Mouse (Mus musculus) neural tube, embryonic 15.5 days (tissue): ENCODE results near the gene 1810046K07Rik. TPM values are rescaled to one million over a fixed set of nuclear protein-coding genes. Genes with fewer than 3 reads are reported as not detected.

Experiments
- ATAC-seq: fragments of 200-750 bp; cut with Nextera tagmentation; 2 replicates; pipeline ENCODE4 v1.8.0; 2017; ENCODE audit warnings: mild to moderate bottlenecking, moderate TSS enrichment, moderate library complexity; ENCODE audit not compliant: low FRiP score
- H3K27ac ChIP-seq: fragments of 300-500 bp; sonication (generic); replicated peaks from 2 replicates; pipeline ENCODE4 v1.5.1; 2015; ENCODE audit warnings: mild to moderate bottlenecking, inconsistent platforms
- H3K27me3 ChIP-seq: fragments of 300-500 bp; sonication (generic); replicated peaks from 2 replicates; pipeline ENCODE4 v1.6.1; 2015; ENCODE audit warnings: inconsistent platforms
- H3K36me3 ChIP-seq: fragments of 300-500 bp; sonication (generic); 2 replicates; pipeline ENCODE4 v1.6.1; 2015; ENCODE audit warnings: inconsistent platforms
- H3K4me1 ChIP-seq: fragments of 300-500 bp; sonication (generic); 2 replicates; pipeline ENCODE4 v1.6.1; 2015; ENCODE audit warnings: inconsistent platforms
- H3K4me2 ChIP-seq: fragments of 300-500 bp; sonication (generic); 2 replicates; pipeline ENCODE4 v1.6.1; 2015; ENCODE audit warnings: inconsistent platforms, mild to moderate bottlenecking, moderate library complexity
- H3K4me3 ChIP-seq: fragments of 300-500 bp; sonication (generic); replicated peaks from 2 replicates; pipeline ENCODE4 v1.5.1; 2015; ENCODE audit warnings: mild to moderate bottlenecking, inconsistent platforms
- H3K9ac ChIP-seq: fragments of 300-500 bp; sonication (generic); replicated peaks from 2 replicates; pipeline ENCODE4 v1.6.1; 2015; ENCODE audit warnings: mild to moderate bottlenecking, inconsistent platforms
- H3K9me3 ChIP-seq: fragments of 300-500 bp; sonication (generic); replicated peaks from 2 replicates; pipeline ENCODE4 v1.6.1; 2016; ENCODE audit warnings: inconsistent platforms
- WGBS: fragments of 180-500 bp; shearing (Covaris S2); methylation state at CpG from one replicate; pipeline ENCODE4 v1.1.7; 2015; ENCODE audit warnings: mixed read lengths; 5-methylcytosine and 5-hydroxymethylcytosine counted together
- polyA plus RNA-seq: library from polyadenylated mRNA; unstranded; fragments of >200 nt; fragmentation: Nextera tagmentation; extraction: Ambion mirVana; gene quantifications from 2 replicates; pipeline ENCODE4 v1.2.1, GENCODE M21; 2015

The 1810046K07Rik gene
- polyA plus RNA-seq, 1 experiment from 2014 or later = not detected

DNA sequence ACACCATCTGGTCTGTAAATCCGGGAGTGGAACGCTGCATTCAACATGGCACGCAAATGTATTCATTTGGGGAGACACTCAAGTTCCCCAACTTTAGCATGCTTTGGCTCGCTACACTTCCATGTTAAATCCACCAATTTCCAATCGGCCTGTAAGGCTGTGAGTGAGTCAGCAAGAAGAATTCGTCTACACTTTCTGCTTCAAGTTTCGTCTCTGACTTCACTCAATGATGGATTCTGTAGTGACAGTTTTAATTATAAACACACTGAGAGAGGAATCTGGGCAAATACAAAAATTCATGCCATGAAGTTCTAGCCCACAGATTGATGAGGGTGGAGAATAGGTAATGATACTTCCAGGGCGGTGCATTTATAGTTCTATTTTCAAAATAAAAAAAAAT, 35.2 kb downstream of the 1810046K07Rik start:
- Histone ChIP-seq H3K36me3 (no peaks in the 10 kb centered on the region), H3K9ac (no peak overlapping the region), H3K4me2 (no peak overlapping the region), H3K4me1 (no peaks in the 10 kb centered on the region), H3K9me3 (0 out of 2 replicates have a peak, but pooled peaks cover 3% of the 10 kb centered on the region), H3K27me3 (no peaks in the 10 kb centered on the region), H3K27ac (no peak overlapping the region), H3K4me3 (no peak overlapping the region)
- WGBS = 83% methylated on average over 8 of the region's 8 CpGs
- no peak for ATAC-seq

DNA sequence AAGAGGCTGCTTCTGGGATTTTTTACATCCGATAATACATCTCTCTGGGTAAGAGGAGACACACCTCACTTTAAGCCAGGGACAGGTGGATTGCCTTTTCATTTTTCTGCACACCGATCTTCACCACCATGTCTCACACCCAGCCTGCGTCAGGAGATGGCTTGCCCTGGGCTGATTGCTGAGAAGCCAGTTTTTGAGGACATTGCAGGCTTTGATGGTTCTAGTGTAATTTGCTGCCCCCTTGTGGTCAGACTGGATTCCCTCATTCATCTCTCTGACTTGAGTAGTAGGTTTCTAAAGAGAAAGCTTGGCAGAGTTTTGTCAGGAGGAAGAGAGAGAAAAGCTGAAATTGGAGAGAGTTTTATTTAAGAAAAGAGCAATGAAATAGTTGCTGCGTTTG, 36.0 kb downstream of the 1810046K07Rik start:
- ATAC-seq = 0 out of 2 replicates have a peak, but pooled peaks have one; percentile 28
- no peak overlapping the region for H3K4me3 ChIP-seq
- H3K9ac ChIP-seq = no peak overlapping the region
- H3K27ac ChIP-seq = no peak overlapping the region
- H3K4me1 ChIP-seq = no peaks in the 10 kb centered on the region
- H3K36me3 ChIP-seq = no peaks in the 10 kb centered on the region
- H3K4me2 ChIP-seq = no peak overlapping the region
- WGBS = 31% methylated on average over 4 of the region's 4 CpGs
- H3K27me3 ChIP-seq = no peaks in the 10 kb centered on the region
- no peaks in the 10 kb centered on the region for H3K9me3 ChIP-seq

- Histone ChIP-seq H3K9me3 (no peaks in the 10 kb centered on the region), H3K4me2 (no peak overlapping the region), H3K4me1 (no peaks in the 10 kb centered on the region), H3K4me3 (no peak overlapping the region), H3K9ac (no peak overlapping the region), H3K27me3 (no peaks in the 10 kb centered on the region), H3K27ac (no peak overlapping the region), H3K36me3 (no peaks in the 10 kb centered on the region)
- ATAC-seq = no peak
- WGBS = 83% methylated on average over 4 of the region's 4 CpGs
These were observed 37.7 kb downstream of the 1810046K07Rik start for GRCm38 (mm10) chr9:51290980-51291379.

DNA sequence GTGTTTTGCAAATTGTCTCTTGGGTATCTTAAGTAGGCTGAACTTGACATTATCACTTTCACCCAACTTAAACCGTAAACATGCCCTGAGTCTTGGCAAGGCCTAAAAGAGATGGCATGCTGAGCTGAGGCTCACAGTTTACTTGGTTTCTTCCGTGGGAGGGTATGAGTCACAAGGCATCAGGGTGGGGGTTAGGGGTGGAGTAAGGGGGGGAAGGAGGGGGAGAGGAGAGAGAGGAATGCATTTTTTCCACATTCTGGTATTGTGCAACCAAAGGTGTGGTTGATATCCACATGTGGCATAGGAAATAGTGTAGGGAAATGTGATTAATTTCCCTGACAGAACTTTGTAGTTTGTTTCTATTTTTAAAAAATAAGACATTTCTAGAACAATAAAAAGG, 42.6 kb downstream of the 1810046K07Rik start:
- no peak for ATAC-seq
- no peaks in the 10 kb centered on the region for H3K36me3 ChIP-seq
- no peak overlapping the region for H3K4me3 ChIP-seq
- H3K4me1 ChIP-seq = no peaks in the 10 kb centered on the region
- no peaks in the 10 kb centered on the region for H3K9me3 ChIP-seq
- H3K4me2 ChIP-seq = no peak overlapping the region
- 51% methylated on average over 2 of the region's 2 CpGs for whole genome bisulfite sequencing
- 0 out of 2 replicates have a peak, but pooled peaks cover 1% of the 10 kb centered on the region for H3K27me3 ChIP-seq
- H3K27ac ChIP-seq = no peak overlapping the region
- H3K9ac ChIP-seq = no peak overlapping the region

- peak within 1 kb of the TSS; percentile 51 for H3K9ac ChIP-seq
- peaks cover 26% of the 10 kb centered on the region for H3K27me3 ChIP-seq
- H3K4me1 ChIP-seq = peaks cover 17% of the 10 kb centered on the region
- H3K9me3 ChIP-seq = no peaks in the 10 kb centered on the region
- peak; percentile 90 for ATAC-seq
- peak within 1 kb of the TSS; percentile 30; the same call in 1 of the 2 replicates for H3K27ac ChIP-seq
- H3K4me3 ChIP-seq = peak within 1 kb of the TSS; percentile 46
- H3K4me2 ChIP-seq = peak within 1 kb of the TSS; percentile 91
- H3K36me3 ChIP-seq = no peaks in the 10 kb centered on the region
- WGBS = under 1% methylated on average over 53 of the region's 53 CpGs
These were observed 50.0 kb downstream of the 1810046K07Rik start, which contains the start of gene Colca2 for GRCm38 (mm10) chr9:51278500-51279381. Gene Colca2 (minus strand): TSS chr9:51278569.

DNA sequence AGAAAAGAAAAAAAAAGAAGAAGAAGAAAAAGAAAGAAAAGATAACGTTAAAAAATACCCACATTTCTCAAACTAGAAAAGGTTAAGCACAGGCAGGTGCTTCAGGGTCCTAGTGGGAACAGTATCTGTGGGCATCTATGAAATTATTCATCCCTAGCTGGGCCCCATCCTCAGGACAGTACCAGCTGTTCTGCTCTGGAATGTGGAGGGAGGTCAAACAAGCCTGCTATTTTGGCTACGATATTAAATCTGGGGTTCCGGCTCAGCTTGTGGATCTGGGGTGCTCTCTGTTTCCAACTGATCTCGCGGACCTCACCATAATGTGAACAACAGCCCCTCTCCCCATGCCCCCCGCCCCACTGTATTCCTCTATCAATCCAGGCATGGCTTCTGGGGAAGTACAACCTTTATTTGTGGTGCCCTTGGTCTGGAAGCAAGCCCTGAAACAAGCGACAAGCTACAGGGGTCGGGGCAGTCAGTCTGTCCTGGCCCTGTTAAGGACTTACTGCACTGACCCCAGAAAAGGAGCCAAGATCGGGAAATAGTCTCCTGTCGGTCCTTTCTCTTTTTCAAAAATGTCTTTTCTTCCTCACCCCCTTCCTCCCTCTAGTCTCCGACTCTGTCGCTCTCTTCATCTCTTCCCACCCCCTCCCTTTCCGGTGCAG, 50.8 kb downstream of the 1810046K07Rik start:
- Histone ChIP-seq H3K4me1 (peaks cover 17% of the 10 kb centered on the region), H3K9me3 (no peaks in the 10 kb centered on the region), H3K4me3 (peak overlapping the region; percentile 46), H3K27ac (0 out of 2 replicates have a peak overlapping the region, but pooled peaks have one; percentile 9), H3K27me3 (peaks cover 26% of the 10 kb centered on the region), H3K9ac (peak overlapping the region; percentile 51; the same call in 1 of the 2 replicates), H3K4me2 (peak overlapping the region; percentile 91), H3K36me3 (no peaks in the 10 kb centered on the region)
- no peak for ATAC-seq
- WGBS = 23% methylated on average over 13 of the region's 13 CpGs

DNA sequence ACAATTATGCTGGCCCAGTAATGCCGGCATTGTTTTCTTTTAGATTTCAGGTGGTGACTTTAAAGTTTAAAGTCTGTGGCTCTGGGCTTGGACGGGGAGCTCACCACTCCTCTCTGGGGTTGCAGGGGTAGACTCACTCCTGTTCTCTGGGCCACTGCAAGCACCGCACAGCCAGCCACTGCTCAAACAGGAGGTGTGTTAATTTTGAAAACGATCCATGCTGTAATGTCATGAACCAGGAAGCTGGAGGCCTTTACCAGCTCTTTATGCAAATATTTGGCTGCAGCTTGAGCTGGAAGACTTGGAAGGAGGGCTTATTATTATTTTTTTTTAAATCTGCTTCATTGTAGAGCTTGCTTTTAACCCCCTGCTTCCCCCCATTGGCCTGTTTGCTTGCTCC, 54.0 kb downstream of the 1810046K07Rik start:
- Histone ChIP-seq H3K36me3 (no peaks in the 10 kb centered on the region), H3K4me3 (no peak overlapping the region), H3K27ac (no peak overlapping the region), H3K9ac (no peak overlapping the region), H3K4me1 (peaks cover 17% of the 10 kb centered on the region), H3K9me3 (no peaks in the 10 kb centered on the region), H3K4me2 (no peak overlapping the region), H3K27me3 (peaks cover 16% of the 10 kb centered on the region)
- no peak for ATAC-seq
- 32% methylated on average over 4 of the region's 4 CpGs for WGBS

DNA sequence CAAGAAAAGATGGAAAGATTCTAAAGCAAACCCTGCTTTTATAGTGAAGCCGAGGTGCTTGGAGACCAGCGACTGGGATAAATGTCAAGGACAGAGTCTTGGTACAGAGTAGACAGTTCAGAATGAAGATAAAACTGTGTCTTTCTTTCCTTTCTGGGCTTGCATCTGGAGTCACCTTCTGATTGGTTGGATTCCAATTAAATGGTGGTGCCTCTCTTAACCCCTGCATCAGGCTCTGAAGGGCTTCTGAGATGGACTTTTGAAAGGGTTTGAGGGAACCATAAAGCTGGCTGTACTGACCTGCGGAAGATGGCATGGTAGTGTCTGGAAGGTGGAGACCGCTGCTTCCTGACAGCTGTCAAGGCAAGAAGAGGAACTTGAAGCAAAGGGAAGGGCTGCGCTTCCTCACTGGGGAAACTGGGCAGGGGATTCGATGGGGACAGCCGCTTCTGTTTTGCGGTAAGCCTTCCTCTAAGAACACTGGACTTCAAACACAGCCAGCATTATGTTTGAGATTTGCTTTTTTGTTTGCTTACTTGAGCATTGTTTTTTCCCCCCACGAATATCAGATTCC, 55.0 kb downstream of the 1810046K07Rik start:
- 67% methylated on average over 9 of the region's 9 CpGs for WGBS
- peaks cover 9% of the 10 kb centered on the region for H3K4me1 ChIP-seq

GRCm38 (mm10) chr9:51272102-51272501, 56.6 kb downstream of the 1810046K07Rik start:
- Histone ChIP-seq H3K36me3 (no peaks in the 10 kb centered on the region), H3K27me3 (no peaks in the 10 kb centered on the region), H3K4me2 (no peak overlapping the region), H3K4me1 (no peaks in the 10 kb centered on the region), H3K9ac (no peak overlapping the region), H3K4me3 (no peak overlapping the region), H3K9me3 (no peaks in the 10 kb centered on the region), H3K27ac (no peak overlapping the region)
- WGBS = 80% methylated on average over 5 of the region's 5 CpGs
- ATAC-seq = no peak

More for the DNA sequence above, 55.0 kb downstream of the 1810046K07Rik start:
- no peak overlapping the region for H3K27ac ChIP-seq
- H3K36me3 ChIP-seq = no peaks in the 10 kb centered on the region
- H3K4me3 ChIP-seq = no peak overlapping the region
- no peak for ATAC-seq
- H3K9me3 ChIP-seq = no peaks in the 10 kb centered on the region
- H3K4me2 ChIP-seq = no peak overlapping the region
- peaks cover 7% of the 10 kb centered on the region for H3K27me3 ChIP-seq
- H3K9ac ChIP-seq = no peak overlapping the region

DNA sequence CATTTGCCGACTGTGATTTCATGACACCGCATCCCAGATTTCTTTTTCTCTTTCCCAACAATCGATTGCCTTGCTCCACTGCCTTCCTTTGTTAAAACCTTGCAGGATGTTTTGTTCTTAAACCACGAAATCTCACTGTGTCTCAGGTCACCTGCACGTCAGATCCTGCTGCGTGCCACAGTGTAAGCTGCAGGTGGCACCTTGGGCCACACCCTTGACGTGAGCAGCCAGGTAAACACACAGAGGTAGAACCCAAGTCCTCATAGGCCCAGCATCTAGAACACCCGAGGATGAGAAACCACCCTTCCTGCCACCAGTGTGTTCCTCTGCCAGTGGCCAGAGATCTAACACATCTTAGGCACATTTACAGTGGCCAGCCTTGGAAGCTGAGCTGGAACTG, 57.6 kb downstream of the 1810046K07Rik start:
- 71% methylated on average over 8 of the region's 8 CpGs for WGBS
- no peaks in the 10 kb centered on the region for H3K9me3 ChIP-seq
- H3K27ac ChIP-seq = no peak overlapping the region
- H3K4me3 ChIP-seq = no peak overlapping the region
- no peak overlapping the region for H3K4me2 ChIP-seq
- no peak overlapping the region for H3K9ac ChIP-seq
- H3K27me3 ChIP-seq = no peaks in the 10 kb centered on the region
- H3K36me3 ChIP-seq = no peaks in the 10 kb centered on the region
- ATAC-seq = no peak
- H3K4me1 ChIP-seq = no peaks in the 10 kb centered on the region

DNA sequence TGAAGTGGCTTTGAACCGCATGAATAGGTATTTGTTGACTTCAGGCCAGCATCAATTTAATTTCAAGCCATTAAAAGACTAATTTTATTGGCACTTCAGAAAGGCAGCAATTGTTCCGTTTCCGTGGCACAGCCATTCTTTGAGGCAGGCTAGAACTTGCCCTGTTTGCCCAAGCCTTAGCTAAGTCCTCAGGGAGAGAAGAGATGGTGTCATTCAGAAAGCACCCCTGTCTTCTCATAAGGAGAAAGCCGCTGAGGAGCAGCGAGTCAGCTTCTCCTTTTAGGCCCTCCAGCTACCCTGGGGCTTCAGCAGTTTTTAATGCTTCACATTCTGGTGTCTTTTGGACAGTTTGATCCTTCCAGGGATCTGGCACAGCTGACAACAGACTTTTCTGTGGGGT, 59.9 kb downstream of the 1810046K07Rik start:
- no peak for ATAC-seq
- H3K4me1 ChIP-seq = no peaks in the 10 kb centered on the region
- no peak overlapping the region for H3K4me2 ChIP-seq
- no peaks in the 10 kb centered on the region for H3K9me3 ChIP-seq
- WGBS = 59% methylated on average over 5 of the region's 5 CpGs
- no peak overlapping the region for H3K4me3 ChIP-seq
- no peaks in the 10 kb centered on the region for H3K27me3 ChIP-seq
- H3K27ac ChIP-seq = no peak overlapping the region
- H3K36me3 ChIP-seq = no peaks in the 10 kb centered on the region
- H3K9ac ChIP-seq = no peak overlapping the region
